Mouse (Mus musculus) liver, adult 2 months (tissue): ENCODE measurements at regions not wholly inside any gene's neighbourhood (a gene's known extent, or its start where the extent isn't known, plus 50 kb on each side); places are given as distances from the start of the nearest gene placed in this dataset.

Source experiments
- CTCF ChIP-seq: fragments of 200-500 bp; IDR thresholded peaks from 2 replicates; pipeline ENCODE4 v1.5.1; 2011; ENCODE audit warnings: low read depth, low read length, control low read depth
- POLR2A ChIP-seq: fragments of 200-500 bp; IDR thresholded peaks from 2 replicates; pipeline ENCODE4 v1.6.1; 2011; ENCODE audit warnings: low read length, control low read depth; ENCODE audit not compliant: insufficient read depth; ENCODE audit errors: extremely low read depth

GRCm38 (mm10) chr17:88258361-88258796 lies 182.1 kb upstream of the Foxn2 start:
- TF ChIP-seq CTCF: no peak
- no peak for TF ChIP-seq POLR2A
